Mouse (Mus musculus) lung, embryonic 16.5 days (tissue): ENCODE data around the gene Dnajb2. TPM values are rescaled to one million over a fixed set of nuclear protein-coding genes. Genes with fewer than 3 reads are reported as not detected.
A peak's percentile ranks its signal among the peaks of the same experiment; 100 is the strongest.

Experiments used
- ATAC-seq: fragments of 200-750 bp; cut with Nextera tagmentation; 2 replicates; pipeline ENCODE4 v1.8.0; 2017; ENCODE audit warnings: low read depth, mild to moderate bottlenecking, moderate library complexity
- H3K27ac ChIP-seq: fragments of 300-500 bp; sonication (generic); 2 replicates; pipeline ENCODE4 v1.5.1; 2014; ENCODE audit warnings: mild to moderate bottlenecking, control low read depth, low read length
- H3K27me3 ChIP-seq: fragments of 300-500 bp; sonication (generic); 2 replicates; pipeline ENCODE4 v1.6.1; 2014; ENCODE audit warnings: low read depth, low read length, mixed read lengths; ENCODE audit not compliant: control insufficient read depth, insufficient read depth
- H3K36me3 ChIP-seq: fragments of 300-500 bp; sonication (generic); 2 replicates; pipeline ENCODE4 v1.6.1; 2014; ENCODE audit warnings: low read length; ENCODE audit not compliant: control insufficient read depth, insufficient read depth
- H3K4me1 ChIP-seq: fragments of 300-500 bp; sonication (generic); replicated peaks from 2 replicates; pipeline ENCODE4 v1.6.1; 2014; ENCODE audit warnings: low read length, mixed read lengths; ENCODE audit not compliant: control insufficient read depth, insufficient read depth
- H3K4me2 ChIP-seq: fragments of 300-500 bp; sonication (generic); 2 replicates; pipeline ENCODE4 v1.6.1; 2014; ENCODE audit warnings: low read depth, low read length, control low read depth
- H3K4me3 ChIP-seq: fragments of 300-500 bp; sonication (generic); 2 replicates; pipeline ENCODE4 v1.5.1; 2014; ENCODE audit warnings: mild to moderate bottlenecking, low read length, control low read depth
- H3K9ac ChIP-seq: fragments of 300-500 bp; sonication (generic); 2 replicates; pipeline ENCODE4 v1.6.1; 2014; ENCODE audit warnings: low read length, control low read depth
- H3K9me3 ChIP-seq: fragments of 300-500 bp; sonication (generic); 2 replicates; pipeline ENCODE4 v1.6.1; 2016; ENCODE audit warnings: low read length; ENCODE audit not compliant: control insufficient read depth
- WGBS: fragments of 180-500 bp; shearing (Covaris S2); extraction: QIAGEN DNeasy Blood & Tissue Kit; methylation state at CpG from one replicate; pipeline ENCODE4 v1.1.7; 2014; 5-methylcytosine and 5-hydroxymethylcytosine counted together
- polyA plus RNA-seq: library from polyadenylated mRNA; unstranded; fragments of >200 nt; fragmentation: Nextera tagmentation; extraction: Ambion mirVana; gene quantifications from 2 replicates; pipeline ENCODE4 v1.2.1, GENCODE M21; 2015

Dnajb2 gene
- polyA plus RNA-seq, 1 experiment from 2014 or later, result 32.7 TPM

- WGBS, result 69% methylated on average over 16 of the region's 16 CpGs
- peaks cover 8% of the 10 kb centered on the region for H3K4me1 ChIP-seq
- H3K9ac ChIP-seq, result no peak overlapping the region
- H3K27me3 ChIP-seq, result no peaks in the 10 kb centered on the region
- H3K4me2 ChIP-seq, result no peak overlapping the region
- no peak overlapping the region for H3K4me3 ChIP-seq
- no peak overlapping the region for H3K27ac ChIP-seq
- no peaks in the 10 kb centered on the region for H3K36me3 ChIP-seq
- no peak for ATAC-seq
- H3K9me3 ChIP-seq, result no peaks in the 10 kb centered on the region
Measured at GRCm38 (mm10) chr1:75253029-75253428, 16.8 kb downstream of the Dnajb2 start.

- no peaks in the 10 kb centered on the region for H3K36me3 ChIP-seq
- no peaks in the 10 kb centered on the region for H3K27me3 ChIP-seq
- WGBS, result 58% methylated on average over 16 of the region's 16 CpGs
- ATAC-seq, result no peak
- H3K4me2 ChIP-seq, result no peak overlapping the region
- no peak overlapping the region for H3K27ac ChIP-seq
- no peaks in the 10 kb centered on the region for H3K9me3 ChIP-seq
- no peak overlapping the region for H3K4me3 ChIP-seq
- no peak overlapping the region for H3K9ac ChIP-seq
- H3K4me1 ChIP-seq, result 0 out of 2 replicates have a peak, but pooled peaks cover 2% of the 10 kb centered on the region
Measured at GRCm38 (mm10) chr1:75253849-75254624, 17.8 kb downstream of the Dnajb2 start.

DNA sequence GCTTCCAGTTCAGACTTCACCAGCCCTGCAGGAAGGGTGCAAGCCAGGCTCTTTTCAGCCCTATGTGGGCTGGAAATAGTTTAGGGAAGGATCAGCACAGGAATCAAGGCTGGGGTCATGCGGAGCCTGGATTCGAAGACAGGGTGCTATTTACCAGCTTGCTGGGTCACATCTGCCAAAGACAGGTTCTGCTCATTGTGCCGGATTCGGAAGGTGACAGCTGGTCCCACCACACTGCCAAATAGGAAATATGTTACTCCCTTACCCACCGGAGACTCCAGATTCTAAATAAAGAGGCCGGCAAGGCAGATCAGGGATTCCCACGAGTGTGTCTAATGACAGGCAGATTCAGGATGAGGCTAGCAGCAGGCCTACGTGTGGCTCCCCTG lies 18.4 kb downstream of the Dnajb2 start:
- H3K36me3 ChIP-seq, result no peaks in the 10 kb centered on the region
- no peak overlapping the region for H3K4me2 ChIP-seq
- ATAC-seq, result no peak
- no peak overlapping the region for H3K4me3 ChIP-seq
- 66% methylated on average over 8 of the region's 8 CpGs for WGBS
- no peak overlapping the region for H3K9ac ChIP-seq
- H3K9me3 ChIP-seq, result no peaks in the 10 kb centered on the region
- H3K27ac ChIP-seq, result no peak overlapping the region
- no peaks in the 10 kb centered on the region for H3K27me3 ChIP-seq
- 0 out of 2 replicates have a peak, but pooled peaks cover 2% of the 10 kb centered on the region for H3K4me1 ChIP-seq

GRCm38 (mm10) chr1:75255516-75256046 lies 19.4 kb downstream of the Dnajb2 start:
- no peak overlapping the region for H3K9ac ChIP-seq
- H3K36me3 ChIP-seq, result no peaks in the 10 kb centered on the region
- H3K9me3 ChIP-seq, result no peaks in the 10 kb centered on the region
- 46% methylated on average over 10 of the region's 10 CpGs for WGBS
- 0 out of 2 replicates have a peak, but pooled peaks cover 2% of the 10 kb centered on the region for H3K4me1 ChIP-seq
- no peak overlapping the region for H3K27ac ChIP-seq
- no peak for ATAC-seq
- no peaks in the 10 kb centered on the region for H3K27me3 ChIP-seq
- no peak overlapping the region for H3K4me2 ChIP-seq
- no peak overlapping the region for H3K4me3 ChIP-seq

DNA sequence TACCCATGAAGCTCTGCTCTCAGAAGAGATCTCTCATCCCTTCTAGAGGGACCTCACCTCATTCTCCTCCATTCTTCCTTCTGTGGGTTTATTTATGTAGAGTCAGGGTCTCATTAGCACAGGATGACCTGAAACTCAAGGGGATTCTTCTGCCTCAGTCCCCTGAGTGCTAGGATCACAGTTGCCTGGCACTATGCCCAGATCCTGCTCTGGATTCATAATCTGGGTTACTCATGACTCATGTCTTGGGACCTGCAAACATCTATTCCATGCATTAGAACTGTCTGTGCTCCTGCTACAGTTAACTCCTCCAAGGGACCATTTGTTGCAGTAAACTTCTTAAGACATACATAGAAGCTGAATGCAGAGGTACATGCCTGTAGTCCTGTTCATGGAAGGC lies 25.1 kb downstream of the Dnajb2 start:
- Histone ChIP-seq H3K4me3 (no peak overlapping the region), H3K9ac (no peak overlapping the region), H3K4me2 (no peak overlapping the region), H3K9me3 (no peaks in the 10 kb centered on the region), H3K36me3 (no peaks in the 10 kb centered on the region), H3K27ac (no peak overlapping the region), H3K4me1 (0 out of 2 replicates have a peak, but pooled peaks cover 2% of the 10 kb centered on the region), H3K27me3 (peaks cover 23% of the 10 kb centered on the region)
- ATAC-seq, result no peak

DNA sequence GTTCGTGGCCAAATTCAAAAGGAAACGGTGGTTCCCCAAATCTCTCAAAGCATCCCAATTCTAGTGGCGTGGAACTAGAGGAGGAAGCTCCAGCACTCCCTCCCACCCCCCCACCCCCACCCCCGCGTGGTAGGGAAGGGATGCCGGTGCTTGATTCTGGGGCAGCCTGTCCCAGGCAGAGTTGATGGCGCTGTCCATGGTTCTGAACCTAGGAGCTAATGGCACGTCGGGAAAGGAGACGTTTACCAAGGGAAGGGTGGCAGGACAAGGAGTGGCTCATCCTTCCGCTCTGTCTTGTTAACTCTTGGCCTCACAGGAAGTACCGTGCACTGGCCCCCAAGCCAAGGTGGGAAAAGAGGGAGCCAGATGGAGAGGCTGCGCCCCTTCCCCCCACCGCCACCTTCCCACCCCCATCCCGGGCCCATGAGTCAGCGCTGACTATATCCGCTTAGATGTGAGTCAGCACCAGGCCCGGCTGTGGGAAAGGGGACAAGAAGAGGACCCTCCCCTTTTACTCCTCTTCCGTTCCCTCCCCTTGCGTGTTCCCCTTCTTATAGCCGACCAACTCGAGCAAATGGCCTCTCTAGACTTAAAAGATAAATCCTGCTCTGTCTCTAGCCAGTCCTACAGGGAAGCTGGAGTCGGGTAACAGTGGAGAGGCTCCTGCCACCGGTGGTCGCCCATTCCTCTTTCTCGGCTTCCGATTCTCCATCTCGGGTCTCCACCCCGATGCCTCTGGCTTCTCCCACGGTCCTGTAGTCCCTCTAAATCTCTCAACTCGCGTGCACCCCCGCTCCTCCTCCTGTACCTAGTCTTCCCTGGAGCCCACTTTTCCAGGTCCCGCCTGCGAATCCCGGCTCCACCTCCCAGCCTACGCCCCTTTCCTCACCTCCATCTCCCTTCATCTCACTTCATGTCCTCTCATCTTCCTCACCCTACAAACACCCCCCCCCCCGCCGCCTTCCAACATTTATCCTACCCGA lies 27.1 kb downstream of the Dnajb2 start:
- 1% methylated on average over 40 of the region's 40 CpGs for WGBS
- Histone ChIP-seq H3K27me3 (peaks cover 23% of the 10 kb centered on the region), H3K27ac (no peak overlapping the region), H3K9ac (no peak overlapping the region), H3K36me3 (no peaks in the 10 kb centered on the region), H3K4me3 (no peak overlapping the region), H3K9me3 (no peaks in the 10 kb centered on the region), H3K4me1 (0 out of 2 replicates have a peak, but pooled peaks cover 2% of the 10 kb centered on the region), H3K4me2 (no peak overlapping the region)
- peak; percentile 36; the same call in 1 of the 2 replicates for ATAC-seq

- Histone ChIP-seq H3K27me3 (peaks cover 23% of the 10 kb centered on the region), H3K4me2 (no peak within 1 kb of the TSS), H3K4me3 (no peak within 1 kb of the TSS), H3K9ac (no peak within 1 kb of the TSS), H3K9me3 (no peaks in the 10 kb centered on the region), H3K36me3 (no peaks in the 10 kb centered on the region), H3K27ac (no peak within 1 kb of the TSS), H3K4me1 (0 out of 2 replicates have a peak, but pooled peaks cover 2% of the 10 kb centered on the region)
- WGBS, result 17% methylated on average over 24 of the region's 32 CpGs
- ATAC-seq, result no peak
Measured at GRCm38 (mm10) chr1:75264091-75264880, 28.1 kb downstream of the Dnajb2 start, which contains the start of gene Ptprn. Ptprn (minus strand) TSS chr1:75264502.

- Histone ChIP-seq H3K9ac (no peak overlapping the region), H3K36me3 (no peaks in the 10 kb centered on the region), H3K4me3 (no peak overlapping the region), H3K27me3 (peaks cover 12% of the 10 kb centered on the region), H3K4me2 (no peak overlapping the region), H3K9me3 (no peaks in the 10 kb centered on the region), H3K27ac (no peak overlapping the region), H3K4me1 (no peaks in the 10 kb centered on the region)
- 7% methylated on average over 23 of the region's 23 CpGs for WGBS
- ATAC-seq, result 0 out of 2 replicates have a peak, but pooled peaks have one; percentile 23
Measured at GRCm38 (mm10) chr1:75277195-75278188, 41.3 kb downstream of the Dnajb2 start.
